Mouse (Mus musculus) intestine, embryonic 16.5 days (tissue): ENCODE results near the gene Scamp2. TPM values are rescaled to one million over a fixed set of nuclear protein-coding genes. Genes with fewer than 3 reads are reported as not detected.

ENCODE experiments used
- ATAC-seq: fragments of 200-750 bp; cut with Nextera tagmentation; 2 replicates; pipeline ENCODE4 v1.8.0; 2017; ENCODE audit warnings: moderate TSS enrichment, moderate library complexity
- H3K27ac ChIP-seq: fragments of 300-500 bp; sonication (generic); 2 replicates; pipeline ENCODE4 v1.5.1; 2014; ENCODE audit warnings: mild to moderate bottlenecking, low read length
- H3K27me3 ChIP-seq: fragments of 300-500 bp; sonication (generic); replicated peaks from 2 replicates; pipeline ENCODE4 v1.6.1; 2014; ENCODE audit warnings: low read length, control low read depth, mixed read lengths; ENCODE audit not compliant: control insufficient read depth, insufficient read depth
- H3K36me3 ChIP-seq: fragments of 300-500 bp; sonication (generic); 2 replicates; pipeline ENCODE4 v1.6.1; 2014; ENCODE audit warnings: low read length, control low read depth; ENCODE audit not compliant: control insufficient read depth, insufficient read depth
- H3K4me1 ChIP-seq: fragments of 300-500 bp; sonication (generic); 2 replicates; pipeline ENCODE4 v1.6.1; 2014; ENCODE audit warnings: low read length, control low read depth, mixed read lengths; ENCODE audit not compliant: control insufficient read depth, insufficient read depth
- H3K4me2 ChIP-seq: fragments of 300-500 bp; sonication (generic); 2 replicates; pipeline ENCODE4 v1.6.1; 2014; ENCODE audit warnings: low read depth, low read length, control low read depth
- H3K4me3 ChIP-seq: fragments of 300-500 bp; sonication (generic); 2 replicates; pipeline ENCODE4 v1.5.1; 2014; ENCODE audit warnings: mild to moderate bottlenecking, low read length
- H3K9ac ChIP-seq: fragments of 300-500 bp; sonication (generic); 2 replicates; pipeline ENCODE4 v1.6.1; 2014; ENCODE audit warnings: low read depth, low read length
- H3K9me3 ChIP-seq: fragments of 300-500 bp; sonication (generic); 2 replicates; pipeline ENCODE4 v1.6.1; 2016; ENCODE audit warnings: low read length, control low read depth; ENCODE audit not compliant: control insufficient read depth
- WGBS: fragments of 180-500 bp; shearing (Covaris S2); extraction: QIAGEN DNeasy Blood & Tissue Kit; methylation state at CpG from one replicate; pipeline ENCODE4 v1.1.7; 2014; 5-methylcytosine and 5-hydroxymethylcytosine counted together
- polyA plus RNA-seq: library from polyadenylated mRNA; unstranded; fragments of >200 nt; fragmentation: Nextera tagmentation; extraction: Ambion mirVana; gene quantifications from 2 replicates; pipeline ENCODE4 v1.2.1, GENCODE M21; 2015

Scamp2 gene
- polyA plus RNA-seq = 95.7 and 97.2 TPM in 2 replicates

GRCm38 (mm10) chr9:57560861-57561710 is at the start of gene Scamp2:
TSS of gene Scamp2 (plus strand) at chr9:57560943.
- Histone ChIP-seq H3K36me3 (no peaks in the 10 kb centered on the region), H3K4me2 (peak within 1 kb of the TSS; percentile 64), H3K4me1 (peaks cover 39% of the 10 kb centered on the region), H3K9me3 (no peaks in the 10 kb centered on the region), H3K4me3 (peak within 1 kb of the TSS; percentile 55), H3K27me3 (no peaks in the 10 kb centered on the region), H3K9ac (peak within 1 kb of the TSS; percentile 66), H3K27ac (peak within 1 kb of the TSS; percentile 40)
- WGBS = under 1% methylated on average over 37 of the region's 37 CpGs
- ATAC-seq = peak; percentile 99

DNA sequence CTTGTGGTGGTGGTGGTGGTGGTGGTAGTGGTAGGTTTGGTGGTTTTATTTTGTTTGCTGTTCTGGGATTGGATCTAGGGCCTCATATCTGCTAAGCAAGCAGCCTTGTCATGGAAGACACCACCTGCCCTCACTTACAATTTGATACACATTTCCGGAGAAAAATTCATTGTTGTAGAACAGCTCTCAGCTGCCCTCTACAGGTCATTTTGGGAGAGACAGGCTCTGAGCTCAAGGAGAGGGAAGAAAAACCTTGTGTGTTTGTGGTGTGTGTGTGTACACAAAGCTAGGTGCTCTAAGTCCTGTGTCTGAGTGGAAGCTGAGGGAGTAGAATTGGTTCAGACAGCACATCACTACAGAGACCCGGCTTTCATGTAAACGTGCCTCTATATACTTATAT is 43.6 kb upstream of the Scamp2 start:
- no peak overlapping the region for H3K4me2 ChIP-seq
- no peaks in the 10 kb centered on the region for H3K36me3 ChIP-seq
- H3K27me3 ChIP-seq = no peaks in the 10 kb centered on the region
- H3K27ac ChIP-seq = no peak overlapping the region
- no peak overlapping the region for H3K4me3 ChIP-seq
- no peak overlapping the region for H3K9ac ChIP-seq
- 17% methylated on average over 3 of the region's 3 CpGs for WGBS
- ATAC-seq = no peak
- H3K4me1 ChIP-seq = peaks cover 2% of the 10 kb centered on the region
- no peaks in the 10 kb centered on the region for H3K9me3 ChIP-seq

- no peaks in the 10 kb centered on the region for H3K27me3 ChIP-seq
- no peaks in the 10 kb centered on the region for H3K36me3 ChIP-seq
Measured at GRCm38 (mm10) chr9:57520375-57521055, 40.2 kb upstream of the Scamp2 start.

DNA sequence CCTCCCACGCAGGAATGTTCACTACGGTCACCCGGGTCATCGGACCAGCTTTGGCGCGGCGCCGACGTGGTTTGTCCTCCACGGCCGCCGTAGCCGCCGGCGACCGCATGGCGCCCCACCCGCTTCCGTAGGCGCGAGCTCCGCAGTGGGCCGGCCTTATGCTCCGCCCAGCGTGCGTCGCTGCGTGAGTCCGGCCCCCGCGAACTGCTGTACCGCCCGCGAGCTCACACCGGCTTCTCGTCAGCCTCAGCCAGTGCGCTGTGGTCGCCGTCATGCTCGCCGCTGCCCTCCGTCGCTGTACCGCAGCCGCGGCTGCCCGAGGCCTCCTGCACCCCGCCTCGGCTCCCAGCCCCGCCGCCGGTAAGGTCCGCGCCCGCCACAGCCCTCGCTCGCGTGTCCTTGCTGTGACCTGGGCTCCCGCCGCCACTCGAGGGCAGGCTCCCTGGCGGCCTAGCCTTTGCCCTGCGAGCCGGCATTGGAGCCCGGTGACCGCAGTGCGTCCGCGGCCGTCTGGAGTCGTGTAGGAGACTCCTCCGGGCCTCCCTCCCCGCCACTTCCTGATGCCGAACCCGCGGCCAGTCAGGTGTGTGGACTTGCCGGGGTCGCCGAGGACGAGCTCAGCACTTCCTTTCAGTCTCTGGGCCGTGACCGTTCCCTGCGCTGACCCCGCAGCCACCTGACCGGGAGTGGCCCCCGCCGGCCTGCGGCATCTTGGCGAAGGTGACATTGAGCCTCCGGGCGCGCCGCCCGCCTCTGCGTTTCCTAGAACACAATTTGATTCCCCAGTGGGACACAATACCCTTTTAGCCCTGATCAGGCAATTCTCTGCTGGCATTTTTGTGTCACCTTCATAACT is 39.5 kb upstream of the Scamp2 start, which contains the start of gene Cox5a:
Gene Cox5a (plus strand): TSS at position 219 of the 856 bp plus-strand sequence.
- Histone ChIP-seq H3K36me3 (no peaks in the 10 kb centered on the region), H3K27ac (peak within 1 kb of the TSS; percentile 95), H3K4me2 (peak within 1 kb of the TSS; percentile 75), H3K9me3 (no peaks in the 10 kb centered on the region), H3K4me1 (peaks cover 26% of the 10 kb centered on the region), H3K27me3 (no peaks in the 10 kb centered on the region), H3K9ac (peak within 1 kb of the TSS; percentile 98), H3K4me3 (peak within 1 kb of the TSS; percentile 99)
- under 1% methylated on average over 95 of the region's 95 CpGs for WGBS
- ATAC-seq = peak; percentile 99

More at GRCm38 (mm10) chr9:57520375-57521055, 40.2 kb upstream of the Scamp2 start:
- H3K9me3 ChIP-seq = no peaks in the 10 kb centered on the region
- H3K4me3 ChIP-seq = peak overlapping the region; percentile 99
- peak overlapping the region; percentile 33 for H3K27ac ChIP-seq
- ATAC-seq = peak; percentile 49; the same call in 1 of the 2 replicates
- H3K4me1 ChIP-seq = peaks cover 20% of the 10 kb centered on the region
- WGBS = 22% methylated on average over 16 of the region's 16 CpGs
- H3K9ac ChIP-seq = peak overlapping the region; percentile 98
- H3K4me2 ChIP-seq = peak overlapping the region; percentile 69

GRCm38 (mm10) chr9:57522114-57522860 is 38.5 kb upstream of the Scamp2 start:
- Histone ChIP-seq H3K4me1 (peaks cover 32% of the 10 kb centered on the region), H3K27me3 (no peaks in the 10 kb centered on the region), H3K36me3 (no peaks in the 10 kb centered on the region), H3K4me3 (peak overlapping the region; percentile 99), H3K9ac (peak overlapping the region; percentile 98), H3K9me3 (no peaks in the 10 kb centered on the region), H3K4me2 (peak overlapping the region; percentile 75), H3K27ac (peak overlapping the region; percentile 95)
- no peak for ATAC-seq
- WGBS = 17% methylated on average over 7 of the region's 7 CpGs

DNA sequence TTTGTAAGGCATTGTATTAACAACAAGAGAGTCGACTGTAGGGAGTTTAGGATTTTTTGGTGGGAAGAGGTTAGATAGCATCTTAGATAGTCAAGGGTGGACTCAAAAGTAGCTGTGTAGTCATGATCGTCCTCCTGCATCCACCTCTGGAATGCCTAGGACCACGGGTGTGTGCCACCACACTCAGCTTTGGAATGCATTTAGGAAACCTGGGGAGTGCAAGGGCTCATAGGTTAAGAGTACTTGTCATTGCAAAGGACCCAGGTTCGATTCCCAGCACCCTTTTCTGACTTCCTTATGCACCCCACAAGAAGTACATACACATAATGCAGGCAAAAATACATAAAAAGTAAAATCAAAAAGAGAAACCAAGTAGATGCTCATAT is 37.9 kb upstream of the Scamp2 start:
- H3K4me2 ChIP-seq = peak overlapping the region; percentile 75
- peak overlapping the region; percentile 99 for H3K4me3 ChIP-seq
- no peak overlapping the region; the same call in 1 of the 2 replicates for H3K27ac ChIP-seq
- peaks cover 32% of the 10 kb centered on the region for H3K4me1 ChIP-seq
- peak overlapping the region; percentile 98 for H3K9ac ChIP-seq
- H3K9me3 ChIP-seq = no peaks in the 10 kb centered on the region
- no peak for ATAC-seq
- no peaks in the 10 kb centered on the region for H3K27me3 ChIP-seq
- WGBS = 66% methylated on average over 4 of the region's 4 CpGs
- H3K36me3 ChIP-seq = no peaks in the 10 kb centered on the region

DNA sequence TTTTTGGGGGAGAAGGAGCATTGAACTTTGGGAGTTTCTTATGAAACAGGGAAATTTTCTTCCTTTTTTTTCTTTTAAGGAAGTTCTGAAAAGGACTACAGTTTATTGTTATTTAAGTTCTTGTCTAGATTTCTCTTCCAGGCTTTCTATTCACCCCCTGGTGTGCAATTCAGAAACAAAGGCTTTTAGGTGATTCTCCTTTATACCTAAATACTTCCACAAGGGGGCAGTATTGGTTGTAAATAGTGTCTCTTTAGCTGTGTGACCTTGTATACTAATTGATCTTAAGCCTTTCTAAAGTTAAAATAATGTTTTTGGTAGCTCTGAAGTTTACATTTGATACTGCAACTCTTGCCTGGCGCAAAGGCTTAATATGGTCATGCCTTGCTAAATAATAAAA is 37.0 kb upstream of the Scamp2 start:
- Histone ChIP-seq H3K4me2 (no peak overlapping the region), H3K27me3 (no peaks in the 10 kb centered on the region), H3K4me3 (no peak overlapping the region), H3K4me1 (peaks cover 32% of the 10 kb centered on the region), H3K9ac (no peak overlapping the region), H3K36me3 (no peaks in the 10 kb centered on the region), H3K27ac (no peak overlapping the region), H3K9me3 (no peaks in the 10 kb centered on the region)
- 84% methylated on average over 1 of the region's 1 CpGs for WGBS
- ATAC-seq = no peak

- H3K27ac ChIP-seq = no peak overlapping the region
- H3K4me2 ChIP-seq = no peak overlapping the region
- H3K27me3 ChIP-seq = no peaks in the 10 kb centered on the region
- no peak for ATAC-seq
- peaks cover 32% of the 10 kb centered on the region for H3K4me1 ChIP-seq
- no peak overlapping the region for H3K9ac ChIP-seq
- no peak overlapping the region for H3K4me3 ChIP-seq
- no peaks in the 10 kb centered on the region for H3K9me3 ChIP-seq
- H3K36me3 ChIP-seq = no peaks in the 10 kb centered on the region
Measured at GRCm38 (mm10) chr9:57524439-57524838, 36.3 kb upstream of the Scamp2 start.
